Comparison of ENCODE assay signal across 9 mouse cellular contexts in the genomic region with DNA sequence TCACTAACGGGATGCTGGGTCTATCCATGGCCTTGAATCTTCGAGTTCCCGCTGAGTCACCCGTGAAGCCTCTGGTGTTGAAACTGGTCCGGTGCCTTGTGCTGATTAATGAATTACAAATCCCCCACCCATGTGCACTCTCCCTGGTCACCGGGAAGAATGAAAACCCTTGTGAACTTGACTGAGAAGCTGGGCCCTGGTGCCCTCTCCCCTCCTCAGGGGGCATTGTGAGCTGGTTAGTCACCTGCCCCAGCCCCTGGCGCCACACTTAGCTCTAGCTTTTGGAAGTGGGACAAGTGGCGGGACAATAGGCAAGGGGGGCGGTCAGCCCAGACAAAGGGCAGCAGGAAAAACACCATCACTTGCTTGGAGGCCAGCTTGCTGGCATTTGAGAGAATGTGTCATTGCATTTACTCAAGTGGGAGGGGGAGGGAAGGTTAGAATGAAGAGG. TPM values are rescaled to one million over a fixed set of nuclear protein-coding genes. Genes with fewer than 3 reads are reported as not detected.
DNase-seq lines count a peak whose midpoint lies in the region; ATAC-seq and TF ChIP-seq lines count a peak whose summit lies in the region.
"Had no signal": no experiment of that assay in that cellular context is flagged by ENCODE, and none has a peak within 500 bp of the region (broad histone marks: within the 10 kb centered on the region; RNA-seq: fewer than 3 reads in every experiment).

No protein-coding gene starts in this region.

- ATAC-seq in heart, embryonic 13.5 days (ENCODE audit: extremely low read depth, insufficient number of reproducible peaks, low FRiP score, low TSS enrichment): no peak
- ATAC-seq in hindbrain, postnatal 0 days: 0 out of 2 replicates have a peak, but pooled peaks have one; percentile 22
- no peak for ATAC-seq in liver, embryonic 14.5 days (ENCODE audit: insufficient read depth)
- no peak for ATAC-seq in cerebellum, adult (ENCODE audit: insufficient number of reproducible peaks, low FRiP score, low TSS enrichment)

- peaks cover 55% of the 10 kb centered on the region for H3K4me1 ChIP-seq in heart, embryonic 13.5 days
- H3K4me1 ChIP-seq in hindbrain, postnatal 0 days (ENCODE audit: insufficient read depth, low read length): peaks cover 16% of the 10 kb centered on the region; the same call in 1 of the 2 replicates
- H3K4me1 ChIP-seq in liver, embryonic 14.5 days (replicated peaks; ENCODE audit: control insufficient read depth in 2 of 2, insufficient read depth in 2 of 2, low read length in 1 of 2): peaks cover 0 to 8% of the 10 kb centered on the region in 2 experiments; a peak in 2 of 4 replicates

- no peak for TF ChIP-seq CTCF in hindbrain, postnatal 0 days (IDR thresholded peaks at IDR 0.05; ENCODE audit: low read depth)
- no peak for TF ChIP-seq CTCF in liver, embryonic 14.5 days (IDR thresholded peaks at IDR 0.05; ENCODE audit: low read depth)

- DNase-seq in heart, postnatal 25 days (ENCODE audit: low spot score): no peak
- peak; percentile 67 for DNase-seq in adrenal gland, adult 8-10 months
- no peak for DNase-seq in hindbrain, postnatal 0 days (ENCODE audit: low spot score)
- DNase-seq in liver, embryonic 14.5 days (ENCODE audit: low read depth in 3 of 3, low spot score in 3 of 3): no peak
- DNase-seq in left cerebral cortex, postnatal 4 days: no peak
- no peak for DNase-seq in cerebellum, adult 11-12 months

- peak overlapping the region; percentile 89 for H3K9ac ChIP-seq in heart, embryonic 13.5 days
- no peak overlapping the region for H3K9ac ChIP-seq in hindbrain, postnatal 0 days (replicated peaks; ENCODE audit: low read length)
- no peak overlapping the region for H3K9ac ChIP-seq in liver, embryonic 14.5 days (replicated peaks)

- no peak for TF ChIP-seq EP300 in liver, embryonic 14.5 days (IDR thresholded peaks at IDR 0.05; ENCODE audit: low read depth)

- H3K9me3 ChIP-seq in heart, embryonic 13.5 days: no peaks in the 10 kb centered on the region
- no peaks in the 10 kb centered on the region for H3K9me3 ChIP-seq in hindbrain, postnatal 0 days (ENCODE audit: low read length)
- no peaks in the 10 kb centered on the region for H3K9me3 ChIP-seq in liver, embryonic 14.5 days (ENCODE audit: control insufficient read depth, low read length)

- peak overlapping the region; percentile 12; the same call in 1 of the 2 replicates for H3K27ac ChIP-seq in heart, embryonic 13.5 days (replicated peaks)
- H3K27ac ChIP-seq in hindbrain, postnatal 0 days: no peak overlapping the region
- no peak overlapping the region for H3K27ac ChIP-seq in liver, embryonic 14.5 days

- peak overlapping the region; percentile 99 for H3K4me2 ChIP-seq in heart, embryonic 13.5 days
- peak overlapping the region; percentile 87; the same call in 1 of the 2 replicates for H3K4me2 ChIP-seq in hindbrain, postnatal 0 days (ENCODE audit: low read depth, low read length)
- H3K4me2 ChIP-seq in liver, embryonic 14.5 days (ENCODE audit: low read depth): peak overlapping the region; percentile 63

- WGBS in heart, embryonic 13.5 days: 7% methylated on average over 9 of the region's 9 CpGs
- 8% methylated on average over 9 of the region's 9 CpGs for WGBS in hindbrain, postnatal 0 days
- WGBS in liver, embryonic 14.5 days (ENCODE audit: insufficient replicate concordance): 9% methylated on average over 9 of the region's 9 CpGs

- no peaks in the 10 kb centered on the region for H3K36me3 ChIP-seq in heart, embryonic 13.5 days
- no peaks in the 10 kb centered on the region for H3K36me3 ChIP-seq in hindbrain, postnatal 0 days (ENCODE audit: insufficient read depth, low read length)
- no peaks in the 10 kb centered on the region for H3K36me3 ChIP-seq in liver, embryonic 14.5 days (replicated peaks; ENCODE audit: control insufficient read depth, insufficient read depth, low read depth)

- H3K4me3 ChIP-seq in heart, embryonic 13.5 days: peak overlapping the region; percentile 74
- peak overlapping the region; percentile 52; the same call in 1 of the 2 replicates for H3K4me3 ChIP-seq in hindbrain, postnatal 0 days (ENCODE audit: low read length)
- no peak overlapping the region for H3K4me3 ChIP-seq in liver, embryonic 14.5 days (ENCODE audit: insufficient read depth in 1 of 2, low read depth in 2 of 2, low read length in 2 of 2)

- peaks cover 86% of the 10 kb centered on the region for H3K27me3 ChIP-seq in heart, embryonic 13.5 days (replicated peaks)
- peaks cover 12% of the 10 kb centered on the region for H3K27me3 ChIP-seq in hindbrain, postnatal 0 days (ENCODE audit: insufficient read depth, low read length)
- H3K27me3 ChIP-seq in liver, embryonic 14.5 days (ENCODE audit: control insufficient read depth, insufficient read depth, low read length): peaks cover 69% of the 10 kb centered on the region

- intact Hi-C loops in heart, postnatal 25 days (cut with DNase I): no loop called here
- intact Hi-C loops in left cerebral cortex, postnatal 4 days (cut with DNase I): loop anchor here (10.0 kb wide), 1 partner anchor 199 kb away; the partner anchor contains the start of gene Ndufv1

RNA-seq across cellular contexts. Expression of gene Clcf1, which starts 0.5 kb away (rescaled TPM):
- 1.1 and 1.9 TPM in 2 replicates for polyA plus RNA-seq in heart, embryonic 13.5 days (2015; fragmentation: Nextera tagmentation; extraction: Ambion mirVana)
- 1 to 10 TPM in 1 of 2 experiments, under 1 TPM in 1; 0.94 to 2.0 TPM for total RNA-seq in heart, postnatal 25 days (2021)
- 10 to 100 TPM in 1 of 4 experiments, 1 to 10 TPM in 3; 4.5 to 14.4 (median 7.6) TPM for total RNA-seq in adrenal gland, adult 8-10 months (2022)
- 0.42 and 3.8 TPM in 2 replicates for total RNA-seq in hindbrain, postnatal 0 days (2014; rRNA removed)
- polyA plus RNA-seq in hindbrain, postnatal 0 days (2015; fragmentation: Nextera tagmentation; extraction: Ambion mirVana): 0.83 TPM in 2 replicates
- polyA plus RNA-seq in liver, embryonic 14.5 days (2012; rRNA removed): 1.1 TPM in 2 replicates
- polyA plus RNA-seq in liver, embryonic 14.5 days (2014; fragmentation: Nextera tagmentation; extraction: Ambion mirVana): 0.42 and 0.43 TPM in 2 replicates
- total RNA-seq in left cerebral cortex, postnatal 4 days (2021): 1 to 10 TPM; 1.2 to 1.3 TPM

RNA-seq across cellular contexts. Expression of gene AC109138.7, which starts 0.6 kb away (rescaled TPM):
- not detected in 2 replicates for polyA plus RNA-seq in heart, embryonic 13.5 days (2015; fragmentation: Nextera tagmentation; extraction: Ambion mirVana)
- not detected for total RNA-seq in heart, postnatal 25 days (2021)
- total RNA-seq in adrenal gland, adult 8-10 months (2022): not detected
- total RNA-seq in hindbrain, postnatal 0 days (2014; rRNA removed): not detected in 2 replicates
- not detected in 2 replicates for polyA plus RNA-seq in hindbrain, postnatal 0 days (2015; fragmentation: Nextera tagmentation; extraction: Ambion mirVana)
- polyA plus RNA-seq in liver, embryonic 14.5 days (2012; rRNA removed): not detected in 2 replicates
- polyA plus RNA-seq in liver, embryonic 14.5 days (2014; fragmentation: Nextera tagmentation; extraction: Ambion mirVana): not detected in 2 replicates
- total RNA-seq in left cerebral cortex, postnatal 4 days (2021): not detected
- polyA plus RNA-seq: neural tube, embryonic 14.5 days had no signal

RNA-seq across cellular contexts. Expression of gene Rad9a, which starts 12.1 kb away (rescaled TPM):
- polyA plus RNA-seq in heart, embryonic 13.5 days (2015; fragmentation: Nextera tagmentation; extraction: Ambion mirVana): 21.3 and 22.2 TPM in 2 replicates
- total RNA-seq in heart, postnatal 25 days (2021): 1 to 10 TPM; 5.3 to 5.8 TPM
- total RNA-seq in adrenal gland, adult 8-10 months (2022): 10 to 100 TPM in 3 of 4 experiments, 1 to 10 TPM in 1; 8.7 to 14.3 (median 11.9) TPM
- total RNA-seq in hindbrain, postnatal 0 days (2014; rRNA removed): 15.8 and 25.8 TPM in 2 replicates
- 13.7 and 14.6 TPM in 2 replicates for polyA plus RNA-seq in hindbrain, postnatal 0 days (2015; fragmentation: Nextera tagmentation; extraction: Ambion mirVana)
- polyA plus RNA-seq in liver, embryonic 14.5 days (2012; rRNA removed): 20.8 and 21.4 TPM in 2 replicates
- polyA plus RNA-seq in liver, embryonic 14.5 days (2014; fragmentation: Nextera tagmentation; extraction: Ambion mirVana): 14.3 and 16.8 TPM in 2 replicates
- 10 to 100 TPM in 1 of 2 experiments, 1 to 10 TPM in 1; 9.8 to 10.6 TPM for total RNA-seq in left cerebral cortex, postnatal 4 days (2021)

RNA-seq across cellular contexts. Expression of gene Pold4, which starts 18.1 kb away (rescaled TPM):
- polyA plus RNA-seq in heart, embryonic 13.5 days (2015; fragmentation: Nextera tagmentation; extraction: Ambion mirVana): 19.9 and 23.5 TPM in 2 replicates
- 10 to 100 TPM in 1 of 2 experiments, 1 to 10 TPM in 1; 9.7 to 11.1 TPM for total RNA-seq in heart, postnatal 25 days (2021)
- total RNA-seq in adrenal gland, adult 8-10 months (2022): 10 to 100 TPM; 39.0 to 53.5 (median 52.4) TPM
- total RNA-seq in hindbrain, postnatal 0 days (2014; rRNA removed): 28.1 and 28.7 TPM in 2 replicates
- polyA plus RNA-seq in hindbrain, postnatal 0 days (2015; fragmentation: Nextera tagmentation; extraction: Ambion mirVana): 24.5 and 26.2 TPM in 2 replicates
- polyA plus RNA-seq in liver, embryonic 14.5 days (2012; rRNA removed): 15.2 and 15.9 TPM in 2 replicates
- polyA plus RNA-seq in liver, embryonic 14.5 days (2014; fragmentation: Nextera tagmentation; extraction: Ambion mirVana): 12.9 and 13.1 TPM in 2 replicates
- total RNA-seq in left cerebral cortex, postnatal 4 days (2021): 10 to 100 TPM; 11.3 to 11.9 TPM

RNA-seq across cellular contexts. Expression of gene Ppp1ca, which starts 21.7 kb away (rescaled TPM):
- polyA plus RNA-seq in heart, embryonic 13.5 days (2015; fragmentation: Nextera tagmentation; extraction: Ambion mirVana): 642 and 729 TPM in 2 replicates
- total RNA-seq in heart, postnatal 25 days (2021): 100 to 1,000 TPM; 337 TPM
- total RNA-seq in adrenal gland, adult 8-10 months (2022): 100 to 1,000 TPM; 371 to 396 (median 387) TPM
- total RNA-seq in hindbrain, postnatal 0 days (2014; rRNA removed): 502 and 597 TPM in 2 replicates
- polyA plus RNA-seq in hindbrain, postnatal 0 days (2015; fragmentation: Nextera tagmentation; extraction: Ambion mirVana): 564 and 571 TPM in 2 replicates
- polyA plus RNA-seq in liver, embryonic 14.5 days (2012; rRNA removed): 203 and 214 TPM in 2 replicates
- polyA plus RNA-seq in liver, embryonic 14.5 days (2014; fragmentation: Nextera tagmentation; extraction: Ambion mirVana): 432 and 447 TPM in 2 replicates
- 100 to 1,000 TPM; 318 to 333 TPM for total RNA-seq in left cerebral cortex, postnatal 4 days (2021)

Comparison
In these comparisons a context has a peak if more than half of its experiments do, and no peak if none do; other contexts are left out.
1. H3K4me3 ChIP-seq: peak in heart, embryonic 13.5 days (single experiment) and hindbrain, postnatal 0 days (single experiment); none in liver, embryonic 14.5 days (0 of 2).
2. Peak in every context shown above with its lines, with median percentiles within 50 percentile points of each other: H3K4me2 ChIP-seq.